Mouse (Mus musculus): ENCODE measurements around the gene Gmcl1.

Gmcl1 gene

DNA sequence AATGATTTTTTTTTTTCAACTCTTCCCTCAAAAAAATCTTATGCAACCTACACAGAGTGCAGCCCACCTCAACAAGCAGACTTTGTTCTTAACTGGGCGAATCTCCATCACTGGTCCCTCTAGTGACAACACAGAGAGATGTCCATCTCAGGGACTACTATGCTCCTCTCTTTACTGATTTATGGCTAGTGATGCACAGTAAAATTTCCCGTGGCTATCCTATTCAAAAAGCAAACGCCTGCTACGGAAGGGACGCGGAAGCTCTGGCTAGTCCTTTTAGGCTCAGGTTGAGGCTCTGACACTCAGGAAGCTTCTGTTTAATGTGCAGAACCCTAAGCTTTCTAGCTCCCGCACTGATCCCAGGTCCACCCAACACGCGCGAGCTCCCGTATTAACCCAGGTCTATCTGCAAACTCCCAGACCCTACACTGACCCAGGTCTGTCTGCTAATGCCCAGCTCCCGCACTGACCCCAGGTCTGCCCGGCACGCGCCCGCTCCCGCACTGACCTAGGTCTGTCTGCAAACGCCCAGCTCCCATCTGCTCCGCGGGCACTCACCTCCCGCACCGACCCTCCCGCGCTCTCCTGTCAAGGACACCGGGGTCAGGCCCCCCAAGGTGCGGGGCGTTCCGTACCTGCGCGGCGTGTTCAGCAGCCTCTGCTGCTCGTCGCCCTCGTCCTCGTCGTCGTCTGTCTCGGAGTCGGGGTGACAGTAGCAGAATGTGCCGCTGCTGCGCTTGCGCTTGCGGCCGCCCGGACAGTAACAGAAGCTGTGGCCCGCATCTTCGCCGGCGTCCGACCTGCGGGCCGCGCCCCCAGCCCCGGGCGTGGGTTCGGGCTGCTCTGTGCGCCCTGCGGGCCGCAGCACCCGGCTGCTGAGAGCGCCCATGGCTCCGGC, 658 bp downstream of the Gmcl1 start:
- peak; percentile 80 for DNase-seq

DNA sequence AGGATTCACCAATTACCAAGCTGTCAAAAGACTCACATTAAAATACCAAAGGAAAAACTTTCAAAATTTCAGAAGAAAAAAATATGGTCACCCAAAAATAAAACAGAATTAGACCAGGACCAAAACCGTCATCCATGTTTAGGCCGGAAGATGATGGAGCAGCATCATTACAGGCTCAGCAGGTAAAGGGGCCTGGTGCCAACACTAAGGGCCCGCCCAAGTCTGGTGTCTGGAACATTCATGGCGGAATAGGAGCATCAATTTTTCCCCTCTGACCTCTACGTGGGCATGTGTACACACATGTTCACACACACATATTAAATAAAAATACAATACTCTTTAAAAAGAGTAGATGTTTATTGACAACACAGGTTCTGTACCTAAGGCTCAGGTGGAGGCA, 4.5 kb downstream of the Gmcl1 start:
- no peak for DNase-seq

GRCm38 (mm10) chr6:86721977-86722376, 11.2 kb downstream of the Gmcl1 start:
- DNase-seq: no peak

- DNase-seq: no peak
These were observed 25.0 kb downstream of the Gmcl1 start for GRCm38 (mm10) chr6:86708072-86708774.

DNA sequence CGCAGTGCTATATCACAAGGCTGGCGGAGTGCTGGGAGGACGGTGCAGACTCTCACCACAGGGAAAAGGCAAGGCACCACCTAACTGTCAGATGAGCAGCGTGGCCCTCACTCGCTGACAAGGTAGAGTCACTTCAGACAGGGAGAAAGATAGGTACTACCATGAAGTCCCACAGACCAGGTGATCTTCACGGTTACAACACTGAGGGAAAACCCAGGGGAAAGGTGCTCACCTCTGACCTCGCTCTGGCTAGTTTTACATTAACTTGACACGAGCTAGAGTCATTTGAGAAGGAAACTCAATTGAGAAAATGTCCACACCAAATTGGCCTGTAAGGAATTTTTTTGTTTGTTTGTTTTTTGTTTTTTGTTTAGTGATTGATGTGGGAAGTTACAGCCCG, 30.6 kb downstream of the Gmcl1 start:
- no peak for DNase-seq

DNA sequence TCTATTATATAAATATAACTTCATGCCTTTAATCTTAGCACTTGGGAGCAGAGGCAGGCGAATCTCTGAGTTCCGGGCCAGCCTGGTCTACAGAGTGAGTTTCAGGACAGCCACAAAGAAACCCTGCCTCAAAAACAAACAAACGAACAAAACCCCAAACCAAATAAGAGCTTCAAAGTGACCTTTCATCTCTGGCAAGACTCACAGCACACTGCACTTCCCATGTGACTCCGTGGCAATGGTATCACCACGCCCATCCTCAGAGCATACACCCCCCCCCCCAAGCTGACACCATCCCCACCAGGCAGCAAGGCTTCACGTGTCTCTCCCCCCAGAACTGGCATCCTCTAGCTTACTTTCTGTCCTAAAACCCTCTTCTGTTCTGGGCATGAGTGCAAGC, 35.3 kb downstream of the Gmcl1 start:
- DNase-seq: no peak

DNA sequence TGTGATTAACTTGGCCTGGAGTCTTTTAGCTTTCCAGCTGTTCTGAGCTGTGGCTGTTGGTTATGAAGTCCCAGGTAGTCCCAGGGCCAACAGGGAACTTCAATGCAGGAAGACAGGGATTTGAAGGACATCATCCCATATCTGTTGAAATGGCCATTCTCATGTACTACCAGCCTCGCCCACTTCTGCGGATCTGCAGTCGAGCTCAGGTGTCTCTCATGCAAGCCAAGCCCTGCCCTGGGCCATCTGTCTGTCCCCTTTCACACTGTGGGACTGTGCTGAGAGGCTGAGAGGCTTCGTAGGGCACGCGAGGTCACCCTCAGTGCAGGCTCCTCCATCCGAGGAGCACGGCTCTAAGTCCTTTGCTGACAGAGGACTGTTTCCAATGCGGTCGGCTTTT, 37.0 kb downstream of the Gmcl1 start:
- DNase-seq: peak; percentile 67

DNA sequence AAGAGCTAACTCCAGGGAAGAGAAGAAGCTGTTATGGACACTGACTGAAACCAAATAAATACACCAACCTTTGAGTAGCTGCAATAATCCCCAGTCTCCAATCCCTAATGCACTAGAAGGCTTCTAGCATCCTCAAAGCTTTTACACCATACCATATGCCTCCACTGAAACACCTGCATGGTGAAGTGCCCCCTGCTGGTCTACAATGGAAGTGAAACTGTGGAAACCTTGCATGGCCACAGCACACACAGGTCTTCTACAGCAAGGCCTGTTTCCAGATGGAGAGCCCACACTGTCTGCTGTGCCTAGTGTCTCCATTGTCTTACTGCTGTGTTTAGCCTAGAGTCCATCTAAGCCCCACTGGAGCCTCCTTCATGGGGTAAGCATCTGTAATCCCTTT, 38.7 kb downstream of the Gmcl1 start:
- DNase-seq: peak; percentile 44

- no peak for DNase-seq
These were observed 43.5 kb downstream of the Gmcl1 start for GRCm38 (mm10) chr6:86689671-86690070.

DNA sequence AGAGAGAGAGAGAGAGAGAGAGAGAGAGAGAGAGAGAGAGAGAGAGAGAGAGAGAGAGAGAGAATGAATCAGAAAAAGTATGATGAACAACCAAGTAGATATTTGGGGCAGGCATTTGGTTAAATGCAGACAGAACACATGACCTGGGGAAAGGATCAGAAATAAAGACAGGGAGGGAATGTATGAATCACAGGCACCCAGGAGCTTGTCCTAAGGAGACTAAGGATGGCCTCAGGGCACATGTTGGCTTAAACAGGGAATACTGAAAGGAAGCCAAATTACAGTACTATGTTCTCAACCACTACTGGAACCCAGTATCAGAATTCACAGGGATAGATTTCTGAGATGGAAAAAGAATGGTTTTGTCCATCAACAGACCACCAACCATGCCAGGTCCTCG, 46.2 kb downstream of the Gmcl1 start:
- no peak for DNase-seq

DNA sequence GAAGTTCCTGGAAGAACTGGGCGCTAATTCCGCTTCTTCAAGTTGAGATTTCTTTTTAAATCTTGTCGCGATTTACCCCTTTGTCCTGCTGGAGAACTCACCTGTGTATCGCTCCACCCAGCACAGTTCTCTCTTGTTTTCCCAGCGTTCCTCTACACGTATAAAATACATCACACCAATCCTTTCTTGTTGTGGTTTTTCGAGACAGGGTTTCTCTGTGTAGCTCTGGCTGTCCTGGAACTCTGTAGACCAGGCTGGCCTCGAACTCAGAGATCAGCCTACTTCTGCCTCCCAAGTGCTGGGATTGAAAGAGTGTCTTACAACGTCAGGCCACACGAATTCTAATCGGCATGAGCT, 48.5 kb downstream of the Gmcl1 start:
- DNase-seq: no peak

DNA sequence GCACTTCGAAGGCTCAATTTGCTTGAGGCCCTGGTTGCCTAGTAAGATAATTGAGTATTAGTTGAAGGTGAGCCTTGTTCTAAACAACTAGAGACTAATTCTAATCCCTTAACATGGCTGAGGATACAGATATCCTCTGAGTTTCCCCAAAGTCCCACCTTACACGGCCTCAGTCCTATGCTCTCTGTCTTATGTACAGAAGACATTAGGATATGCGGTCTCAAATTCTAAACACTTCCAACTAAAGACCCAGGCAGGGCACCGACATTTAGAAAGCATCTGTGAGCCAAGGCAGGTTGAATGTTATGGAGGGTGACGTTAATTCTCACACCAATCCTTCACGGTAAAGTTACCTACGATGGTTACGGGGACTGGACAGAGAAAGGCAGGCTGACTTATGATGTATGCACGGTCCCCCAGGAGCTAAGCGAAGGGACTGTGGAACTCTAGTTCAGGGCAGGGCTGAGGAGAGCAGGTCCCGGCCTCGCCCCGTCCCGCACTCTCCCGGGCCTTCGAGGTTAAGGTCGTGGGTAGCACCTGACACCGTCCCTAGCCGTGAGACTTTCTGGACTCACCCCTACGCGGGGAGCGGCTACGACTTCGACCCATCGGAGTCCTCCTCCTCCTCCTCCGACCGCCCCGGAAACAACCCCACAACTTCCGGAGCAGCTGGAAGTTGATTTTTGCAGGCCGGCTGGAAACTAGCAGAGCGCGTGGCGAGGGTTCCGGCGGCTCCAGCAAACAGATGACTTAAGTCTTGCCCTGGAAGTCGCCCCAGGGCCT, 49.1 kb downstream of the Gmcl1 start, which contains the start of gene Snrnp27:
Gene Snrnp27, minus strand, starts transcription at position 651 of the 783 bp plus-strand sequence.
- peak; percentile 89 for DNase-seq

- no peak for DNase-seq
These were observed 51.9 kb downstream of the Gmcl1 start for GRCm38 (mm10) chr6:86681289-86681688.

DNA sequence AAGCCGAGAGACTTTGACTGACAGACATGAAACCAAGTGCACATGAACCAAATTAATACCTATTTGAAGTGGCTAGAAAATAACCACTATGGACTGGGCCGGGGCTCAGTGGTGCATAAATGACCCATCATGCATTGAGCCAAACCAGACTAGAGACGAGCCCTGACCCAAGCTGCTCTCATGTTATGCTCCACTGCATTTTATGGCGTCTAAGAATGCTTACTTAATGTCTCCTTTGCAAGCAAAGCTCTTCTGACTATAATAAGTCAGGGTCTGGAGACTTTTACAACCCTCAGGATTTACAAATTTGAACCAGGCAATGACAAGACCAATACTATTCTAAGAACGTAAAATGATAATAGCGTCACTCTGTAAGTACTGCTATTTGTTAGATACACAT, 54.8 kb downstream of the Gmcl1 start:
- no peak for DNase-seq

- peak; percentile 74 for DNase-seq
These were observed 62.3 kb downstream of the Gmcl1 start for GRCm38 (mm10) chr6:86670873-86671272.

DNA sequence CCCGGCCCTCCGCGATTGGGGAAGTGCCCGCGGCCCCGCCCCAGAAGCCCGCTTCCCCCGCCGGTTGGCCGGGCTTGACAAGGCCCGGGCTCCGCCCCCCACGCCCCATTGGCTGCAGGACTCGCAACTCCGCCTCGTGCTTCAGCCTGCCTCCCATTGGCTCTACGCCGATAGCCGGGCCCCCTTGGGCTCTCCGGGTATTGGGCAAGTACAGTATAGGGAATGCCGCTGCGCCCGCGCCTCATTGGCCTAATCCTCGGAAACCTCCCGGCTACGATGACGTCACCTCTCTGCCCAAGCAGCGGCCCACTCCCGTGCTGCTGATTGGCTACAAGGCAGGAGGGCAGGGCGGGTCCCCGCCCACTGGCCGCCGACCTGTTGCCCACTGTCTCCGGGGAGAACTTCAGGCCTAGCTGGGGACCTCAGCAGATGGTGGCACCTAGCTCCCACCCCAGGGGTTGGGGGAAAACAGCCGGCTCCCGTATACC, 63.9 kb downstream of the Gmcl1 start:
- DNase-seq: peak; percentile 100

GRCm38 (mm10) chr6:86668580-86669239, 64.5 kb downstream of the Gmcl1 start, which contains the start of gene Mxd1:
TSS of gene Mxd1 (minus strand) at chr6:86669161.
- DNase-seq: no peak

GRCm38 (mm10) chr6:86667061-86667460, 66.1 kb downstream of the Gmcl1 start:
- no peak for DNase-seq

- no peak for DNase-seq
These were observed 67.4 kb downstream of the Gmcl1 start for GRCm38 (mm10) chr6:86665560-86666307.

DNA sequence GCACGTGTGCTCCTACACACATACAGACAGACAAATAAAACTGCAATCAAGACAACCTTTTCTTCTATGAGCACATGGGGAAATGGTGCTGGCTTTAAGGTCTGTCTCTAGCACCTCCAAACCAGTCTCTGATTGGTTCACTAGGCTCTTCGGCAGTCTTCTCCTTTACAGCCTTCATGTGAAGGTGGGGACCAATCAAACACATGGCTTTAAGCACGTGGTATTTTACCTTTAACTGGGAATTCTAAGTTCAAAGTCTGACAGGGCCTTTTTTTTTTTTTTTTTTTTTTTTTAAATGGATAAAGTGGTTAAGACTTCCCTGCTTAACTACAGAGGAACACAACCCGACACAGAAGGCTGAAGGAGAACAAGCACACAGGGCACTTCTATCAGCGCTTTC, 68.1 kb downstream of the Gmcl1 start:
- DNase-seq: no peak

DNA sequence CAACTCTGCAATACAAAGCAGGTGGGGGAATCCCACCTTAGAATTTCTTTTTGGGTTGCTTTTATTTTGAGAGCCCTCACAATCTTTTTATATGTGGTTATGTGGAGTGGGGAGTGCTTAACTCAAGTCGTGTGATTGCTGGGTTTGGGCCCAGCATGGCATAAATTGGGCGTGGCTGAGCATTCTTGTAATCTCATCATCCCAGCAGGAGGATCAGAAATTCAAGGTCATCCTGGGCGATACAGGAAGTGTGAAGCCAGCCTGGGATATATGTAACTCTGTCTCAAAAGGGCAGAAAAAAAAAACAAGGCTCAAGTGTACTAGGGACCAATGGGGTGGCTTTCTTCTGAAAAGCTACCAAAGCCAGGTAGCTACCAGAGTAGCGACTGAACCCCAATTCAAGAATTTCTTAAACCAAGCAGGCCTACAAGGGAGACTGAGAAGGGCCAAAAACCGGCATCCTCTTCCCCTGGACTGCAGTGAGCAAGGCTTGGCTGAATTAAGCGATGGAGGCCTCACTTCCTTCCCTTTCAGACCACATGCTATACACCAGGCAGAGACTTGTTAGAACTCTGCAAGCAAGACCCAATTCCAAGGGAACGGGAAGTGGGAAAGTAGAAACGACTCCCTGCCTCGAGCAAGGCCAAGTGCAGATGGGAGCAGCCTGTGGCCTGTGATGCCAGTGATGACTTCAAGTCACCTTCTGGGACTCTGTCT, 72.9 kb downstream of the Gmcl1 start:
- no peak for DNase-seq
